Mouse (Mus musculus) erythroblast, embryonic 14.5 days (primary cell): ENCODE measurements around the gene Nell2.

ENCODE experiments used
- GATA1 ChIP-seq: IDR thresholded peaks from 2 replicates; pipeline ENCODE4 v1.6.1; 2012; ENCODE audit warnings: low read length, inconsistent platforms, mixed read lengths
- TAL1 ChIP-seq: IDR thresholded peaks from 3 replicates; pipeline ENCODE4 v1.6.1; 2012; ENCODE audit warnings: low read length, inconsistent platforms, mixed read lengths

DNA sequence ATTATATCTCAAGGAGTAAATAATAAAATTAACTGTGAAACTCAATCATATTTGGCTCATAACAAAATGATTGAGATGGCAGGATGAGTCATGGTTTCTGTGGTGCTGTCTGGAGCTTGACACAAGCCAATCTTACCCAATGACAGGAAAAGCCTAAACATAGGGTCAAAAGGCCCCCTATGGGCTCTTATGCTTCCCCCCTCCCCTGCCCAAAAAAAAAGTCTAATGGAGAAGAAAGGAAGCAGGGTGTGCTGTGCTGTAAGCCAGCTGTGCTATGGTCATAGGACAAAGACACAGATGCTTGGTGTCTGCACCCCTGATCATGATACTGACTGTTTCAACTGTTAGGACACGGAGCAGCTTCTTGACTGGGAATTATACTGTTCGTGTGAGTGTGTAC, 205.6 kb downstream of the Nell2 start:
- TF ChIP-seq GATA1 (no peak), TAL1 (no peak)
